Mouse (Mus musculus) forebrain, embryonic 12.5 days (tissue): ENCODE measurements at regions not wholly inside any gene's neighbourhood (a gene's known extent, or its start where the extent isn't known, plus 50 kb on each side); places are given as distances from the start of the nearest gene placed in this dataset.

Experiments
- ATAC-seq: fragments of 200-750 bp; cut with Nextera tagmentation; 2 replicates; pipeline ENCODE4 v1.8.0; 2017; ENCODE audit warnings: moderate TSS enrichment; ENCODE audit not compliant: low FRiP score
- H3K27ac ChIP-seq: fragments of 300-500 bp; sonication (generic); 2 replicates; pipeline ENCODE4 v1.5.1; 2016; ENCODE audit warnings: mild to moderate bottlenecking
- H3K27me3 ChIP-seq: fragments of 300-500 bp; sonication (generic); 2 replicates; pipeline ENCODE4 v1.6.1; 2016; ENCODE audit warnings: mild to moderate bottlenecking
- H3K36me3 ChIP-seq: fragments of 300-500 bp; sonication (generic); replicated peaks from 2 replicates; pipeline ENCODE4 v1.6.1; 2016; ENCODE audit warnings: mild to moderate bottlenecking
- H3K4me1 ChIP-seq: fragments of 300-500 bp; sonication (generic); 2 replicates; pipeline ENCODE4 v1.6.1; 2016
- H3K4me2 ChIP-seq: fragments of 300-500 bp; sonication (generic); 2 replicates; pipeline ENCODE4 v1.6.1; 2016; ENCODE audit warnings: mild to moderate bottlenecking, moderate library complexity
- H3K4me3 ChIP-seq: fragments of 300-500 bp; sonication (generic); replicated peaks from 2 replicates; pipeline ENCODE4 v1.5.1; 2016; ENCODE audit warnings: mild to moderate bottlenecking
- H3K9ac ChIP-seq: fragments of 300-500 bp; sonication (generic); 2 replicates; pipeline ENCODE4 v1.6.1; 2016; ENCODE audit warnings: mild to moderate bottlenecking
- H3K9me3 ChIP-seq: fragments of 300-500 bp; sonication (generic); 2 replicates; pipeline ENCODE4 v1.6.1; 2016
- WGBS: fragments of 180-500 bp; shearing (Covaris S2); methylation state at CpG from one replicate; pipeline ENCODE4 v1.1.7; 2016; 5-methylcytosine and 5-hydroxymethylcytosine counted together

GRCm38 (mm10) chr6:117323850-117324249, 155.5 kb downstream of the Cxcl12 start:
- no peak for ATAC-seq
- no peaks in the 10 kb centered on the region for H3K27me3 ChIP-seq

DNA sequence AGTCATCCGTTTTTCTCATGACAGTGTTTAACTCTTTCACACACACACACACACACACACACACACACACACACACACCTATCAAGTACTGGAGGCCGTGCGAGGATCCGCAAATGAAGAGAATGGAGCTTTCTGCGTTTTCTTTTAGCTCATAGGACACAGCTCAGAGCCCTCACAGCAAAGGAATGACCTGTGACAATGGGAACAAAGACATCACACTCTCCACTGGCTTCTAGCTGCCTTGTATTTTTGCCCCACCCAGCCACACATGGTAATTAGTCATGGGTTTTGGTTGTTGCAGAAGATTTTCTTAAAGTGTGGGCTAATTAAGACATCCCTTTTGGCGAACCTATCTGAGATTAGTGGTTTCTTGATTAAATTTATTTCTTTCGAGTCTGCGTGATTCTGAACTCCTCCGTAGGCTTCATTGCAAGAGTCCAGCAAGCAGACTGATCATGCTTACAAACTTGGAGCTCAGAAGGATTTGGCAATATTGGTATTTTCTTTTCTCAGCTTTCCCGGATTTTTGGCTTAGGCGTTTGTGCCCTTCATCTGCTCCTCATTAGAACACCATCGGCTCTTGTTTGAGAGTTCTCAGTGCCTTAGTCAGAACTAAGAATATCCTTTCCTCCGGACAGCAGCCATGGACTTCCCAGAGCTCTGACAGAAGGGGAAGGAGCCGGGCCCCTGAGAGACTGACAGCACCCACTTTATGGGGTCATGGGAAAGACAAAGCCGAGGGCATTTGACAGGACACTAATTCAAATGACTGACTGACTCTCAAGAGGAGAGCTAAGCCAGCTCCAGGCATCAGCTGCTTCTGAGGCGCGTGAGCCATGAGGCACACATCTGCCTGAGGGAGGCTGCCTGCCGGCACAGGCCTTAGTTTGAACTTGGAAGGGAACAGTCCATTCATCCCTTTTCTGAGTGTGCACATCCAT, 158.8 kb downstream of the Cxcl12 start:
- no peak for ATAC-seq
- 36% methylated on average over 18 of the region's 18 CpGs for WGBS

More at GRCm38 (mm10) chr6:117323850-117324249, 155.5 kb downstream of the Cxcl12 start:
- H3K4me2 ChIP-seq = no peak overlapping the region
- no peak overlapping the region for H3K9ac ChIP-seq
- no peak overlapping the region for H3K27ac ChIP-seq
- no peaks in the 10 kb centered on the region for H3K36me3 ChIP-seq
- WGBS = 67% methylated on average over 3 of the region's 3 CpGs
- H3K4me3 ChIP-seq = no peak overlapping the region
- no peaks in the 10 kb centered on the region for H3K9me3 ChIP-seq
- peaks cover 15% of the 10 kb centered on the region for H3K4me1 ChIP-seq

GRCm38 (mm10) chr6:117329164-117329939, 161.0 kb downstream of the Cxcl12 start:
- WGBS = 79% methylated on average over 8 of the region's 8 CpGs
- Histone ChIP-seq H3K27me3 (no peaks in the 10 kb centered on the region), H3K36me3 (no peaks in the 10 kb centered on the region), H3K4me3 (no peak overlapping the region), H3K4me2 (no peak overlapping the region), H3K9ac (no peak overlapping the region), H3K9me3 (no peaks in the 10 kb centered on the region), H3K27ac (no peak overlapping the region), H3K4me1 (peaks cover 15% of the 10 kb centered on the region)
- no peak for ATAC-seq

More for the DNA sequence above, 158.8 kb downstream of the Cxcl12 start:
- Histone ChIP-seq H3K27me3 (no peaks in the 10 kb centered on the region), H3K4me3 (no peak overlapping the region), H3K27ac (no peak overlapping the region), H3K4me2 (no peak overlapping the region), H3K9ac (no peak overlapping the region), H3K36me3 (no peaks in the 10 kb centered on the region), H3K9me3 (no peaks in the 10 kb centered on the region), H3K4me1 (peaks cover 15% of the 10 kb centered on the region)

GRCm38 (mm10) chr6:117330198-117330597, 161.9 kb downstream of the Cxcl12 start:
- no peaks in the 10 kb centered on the region for H3K27me3 ChIP-seq
- no peak overlapping the region for H3K9ac ChIP-seq
- no peak overlapping the region for H3K4me3 ChIP-seq
- no peak overlapping the region for H3K27ac ChIP-seq
- no peak overlapping the region for H3K4me2 ChIP-seq
- no peaks in the 10 kb centered on the region for H3K9me3 ChIP-seq
- no peaks in the 10 kb centered on the region for H3K36me3 ChIP-seq
- 84% methylated on average over 6 of the region's 6 CpGs for WGBS
- H3K4me1 ChIP-seq = peaks cover 15% of the 10 kb centered on the region
- ATAC-seq = no peak

- 11% methylated on average over 5 of the region's 5 CpGs for WGBS
- H3K9me3 ChIP-seq = no peaks in the 10 kb centered on the region
- H3K27ac ChIP-seq = no peak overlapping the region
- no peak overlapping the region for H3K4me2 ChIP-seq
- H3K9ac ChIP-seq = no peak overlapping the region
- H3K36me3 ChIP-seq = no peaks in the 10 kb centered on the region
- peaks cover 15% of the 10 kb centered on the region for H3K4me1 ChIP-seq
- H3K4me3 ChIP-seq = no peak overlapping the region
- no peaks in the 10 kb centered on the region for H3K27me3 ChIP-seq
- ATAC-seq = no peak
These were observed 162.5 kb downstream of the Cxcl12 start for GRCm38 (mm10) chr6:117330726-117331360.

DNA sequence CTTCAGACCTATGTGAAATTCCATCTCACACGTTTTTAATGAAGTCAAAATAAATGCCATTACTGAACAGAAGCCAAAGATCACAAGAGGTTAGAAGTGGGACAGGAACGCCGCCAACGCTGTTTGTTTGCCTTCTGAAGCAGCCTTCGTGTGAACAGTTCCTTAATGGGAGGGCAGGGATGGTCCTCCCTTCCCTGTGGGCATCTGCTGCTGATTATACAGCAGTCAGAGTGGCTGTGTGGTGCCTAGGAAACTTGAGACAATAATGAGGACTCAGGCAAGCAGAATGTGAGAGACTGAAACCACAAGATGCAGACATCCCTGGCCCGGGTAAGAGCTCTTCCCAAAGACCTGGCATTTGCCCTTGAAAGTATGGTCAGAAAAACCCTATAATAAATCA, 164.3 kb downstream of the Cxcl12 start:
- Histone ChIP-seq H3K9ac (no peak overlapping the region), H3K27ac (no peak overlapping the region), H3K9me3 (no peaks in the 10 kb centered on the region), H3K27me3 (no peaks in the 10 kb centered on the region), H3K4me2 (no peak overlapping the region), H3K4me3 (no peak overlapping the region), H3K36me3 (no peaks in the 10 kb centered on the region), H3K4me1 (peaks cover 2% of the 10 kb centered on the region; the same call in 1 of the 2 replicates)
- ATAC-seq = no peak
- WGBS = 67% methylated on average over 6 of the region's 6 CpGs

GRCm38 (mm10) chr6:117342123-117342522, 173.8 kb downstream of the Cxcl12 start:
- Histone ChIP-seq H3K27ac (no peak overlapping the region), H3K9me3 (no peaks in the 10 kb centered on the region), H3K27me3 (no peaks in the 10 kb centered on the region), H3K4me1 (no peaks in the 10 kb centered on the region), H3K9ac (no peak overlapping the region), H3K36me3 (no peaks in the 10 kb centered on the region), H3K4me2 (no peak overlapping the region), H3K4me3 (no peak overlapping the region)
- no peak for ATAC-seq
- 91% methylated on average over 3 of the region's 3 CpGs for WGBS

GRCm38 (mm10) chr6:117347356-117347755, 179.0 kb downstream of the Cxcl12 start:
- Histone ChIP-seq H3K27ac (no peak overlapping the region), H3K4me2 (no peak overlapping the region), H3K27me3 (no peaks in the 10 kb centered on the region), H3K9ac (no peak overlapping the region), H3K4me1 (no peaks in the 10 kb centered on the region), H3K9me3 (no peaks in the 10 kb centered on the region), H3K36me3 (no peaks in the 10 kb centered on the region), H3K4me3 (no peak overlapping the region)
- 85% methylated on average over 1 of the region's 1 CpGs for WGBS
- no peak for ATAC-seq

GRCm38 (mm10) chr6:117351846-117352245, 183.5 kb downstream of the Cxcl12 start:
- Histone ChIP-seq H3K4me3 (no peak overlapping the region), H3K4me2 (no peak overlapping the region), H3K27me3 (no peaks in the 10 kb centered on the region), H3K36me3 (no peaks in the 10 kb centered on the region), H3K9me3 (no peaks in the 10 kb centered on the region), H3K9ac (no peak overlapping the region), H3K4me1 (no peaks in the 10 kb centered on the region), H3K27ac (no peak overlapping the region)
- 72% methylated on average over 1 of the region's 1 CpGs for WGBS
- no peak for ATAC-seq

DNA sequence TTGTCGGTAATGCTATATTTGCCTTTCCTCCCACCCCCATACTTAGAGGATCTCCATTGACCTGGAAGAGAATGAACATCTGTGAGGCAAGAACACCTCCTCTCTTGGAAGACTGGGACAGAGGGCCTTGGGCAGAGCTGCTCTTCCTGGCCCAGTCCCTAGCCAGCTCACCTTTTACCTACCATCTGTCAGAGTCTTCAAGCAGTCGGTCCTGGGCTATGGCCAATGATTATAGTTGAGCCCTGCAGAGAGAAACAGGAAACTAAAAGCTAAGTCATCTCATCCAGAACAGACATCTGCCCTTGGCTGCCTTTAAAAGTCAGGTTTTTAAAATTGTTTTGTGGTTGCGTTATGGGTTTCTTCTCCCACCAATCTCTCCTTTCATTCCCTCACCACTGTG, 184.8 kb downstream of the Cxcl12 start:
- ATAC-seq = no peak
- Histone ChIP-seq H3K4me1 (no peaks in the 10 kb centered on the region), H3K36me3 (no peaks in the 10 kb centered on the region), H3K27ac (no peak overlapping the region), H3K9me3 (no peaks in the 10 kb centered on the region), H3K4me2 (no peak overlapping the region), H3K4me3 (no peak overlapping the region), H3K27me3 (no peaks in the 10 kb centered on the region), H3K9ac (no peak overlapping the region)
- 87% methylated on average over 3 of the region's 3 CpGs for WGBS

GRCm38 (mm10) chr6:117356101-117356500, 187.8 kb downstream of the Cxcl12 start:
- no peaks in the 10 kb centered on the region for H3K4me1 ChIP-seq
- no peaks in the 10 kb centered on the region for H3K27me3 ChIP-seq
- no peak for ATAC-seq
- H3K27ac ChIP-seq = no peak overlapping the region
- no peaks in the 10 kb centered on the region for H3K36me3 ChIP-seq
- H3K9ac ChIP-seq = no peak overlapping the region
- no peaks in the 10 kb centered on the region for H3K9me3 ChIP-seq
- WGBS = 92% methylated on average over 1 of the region's 1 CpGs
- no peak overlapping the region for H3K4me3 ChIP-seq
- no peak overlapping the region for H3K4me2 ChIP-seq

GRCm38 (mm10) chr6:117359401-117359800, 191.1 kb downstream of the Cxcl12 start:
- H3K4me1 ChIP-seq = no peaks in the 10 kb centered on the region
- no peaks in the 10 kb centered on the region for H3K36me3 ChIP-seq
- ATAC-seq = no peak
- H3K9ac ChIP-seq = no peak overlapping the region
- H3K27ac ChIP-seq = no peak overlapping the region
- no peaks in the 10 kb centered on the region for H3K27me3 ChIP-seq
- no peak overlapping the region for H3K4me3 ChIP-seq
- no peak overlapping the region for H3K4me2 ChIP-seq
- 92% methylated on average over 2 of the region's 2 CpGs for WGBS
- H3K9me3 ChIP-seq = no peaks in the 10 kb centered on the region
